ENCODE assay signal across 19 mouse cellular contexts in genomic region chr11:95472942-95473341, GRCm38 (mm10). TPM values are rescaled to one million over a fixed set of nuclear protein-coding genes. Genes with fewer than 3 reads are reported as not detected.
"Had no signal": no experiment of that assay in that cellular context is flagged by ENCODE, and none has a peak within 500 bp of the region (broad histone marks: within the 10 kb centered on the region; RNA-seq: fewer than 3 reads in every experiment).

No protein-coding gene starts in this region.

- H3K4me3 ChIP-seq: limb, embryonic 15.5 days; liver, embryonic 12.5 days; midbrain, embryonic 15.5 days; neural tube, embryonic 13.5 days; stomach, embryonic 15.5 days had no signal

- H3K27me3 ChIP-seq: limb, embryonic 15.5 days; liver, embryonic 12.5 days; midbrain, embryonic 15.5 days; neural tube, embryonic 13.5 days; stomach, embryonic 15.5 days had no signal

- H3K27ac ChIP-seq: kidney, postnatal 0 days; limb, embryonic 15.5 days; liver, embryonic 12.5 days; midbrain, embryonic 15.5 days; neural tube, embryonic 13.5 days; stomach, embryonic 15.5 days had no signal

- ATAC-seq: liver, embryonic 12.5 days; midbrain, embryonic 15.5 days had no signal

- H3K4me2 ChIP-seq: limb, embryonic 15.5 days; liver, embryonic 12.5 days; lung, embryonic 14.5 days; midbrain, embryonic 11.5 days; midbrain, embryonic 15.5 days; neural tube, embryonic 13.5 days; stomach, embryonic 15.5 days had no signal

- H3K9ac ChIP-seq: limb, embryonic 15.5 days; liver, embryonic 12.5 days; lung, embryonic 14.5 days; midbrain, embryonic 15.5 days; neural tube, embryonic 13.5 days; stomach, embryonic 15.5 days had no signal

- H3K4me1 ChIP-seq: limb, embryonic 15.5 days; liver, embryonic 12.5 days; midbrain, embryonic 15.5 days; neural tube, embryonic 13.5 days; stomach, embryonic 15.5 days had no signal

- DNase-seq: kidney, postnatal 36 days; layer of hippocampus, adult 9-11 months; layer of hippocampus, postnatal 36 days; lung, embryonic 14.5 days; lung, postnatal 10 days; lung, postnatal 4 days; retina, postnatal 1 day; right cerebral cortex, postnatal 4 days; thymus, adult 2 months; thymus, postnatal 36 days had no signal

- H3K9me3 ChIP-seq: limb, embryonic 15.5 days; liver, embryonic 12.5 days; midbrain, embryonic 15.5 days; neural tube, embryonic 13.5 days; stomach, embryonic 15.5 days had no signal

RNA-seq across cellular contexts. Expression of gene Nxph3, which starts 41.4 kb away (rescaled TPM):
- total RNA-seq: megakaryocyte, adult 5-6 weeks had no signal
- polyA plus RNA-seq: liver, embryonic 16.5 days had no signal
